Mouse (Mus musculus) CH12.LX (cell line): ENCODE measurements around the gene Hemgn. TPM values are rescaled to one million over a fixed set of nuclear protein-coding genes. Genes with fewer than 3 reads are reported as not detected.

Source experiments
- DNase-seq: peaks from one replicate; pipeline ENCODE4 v3.0.0-alpha.2; 2013; ENCODE audit errors: extremely low read depth
- H3K27ac ChIP-seq: 2 replicates; pipeline ENCODE4 v1.5.1; 2012; ENCODE audit warnings: low read depth, mild to moderate bottlenecking, control low read depth, moderate library complexity; ENCODE audit not compliant: insufficient read depth
- H3K27me3 ChIP-seq: replicated peaks from 2 replicates; pipeline ENCODE3; 2012; ENCODE audit warnings: inconsistent platforms
- H3K36me3 ChIP-seq, 2 experiments: replicated peaks in 1 of 2; 2 replicates each; pipeline versions ENCODE3 to v1.6.1; 2012; ENCODE audit warnings: inconsistent platforms in 1 of 2, low read length in 1 of 2, mild to moderate bottlenecking in 1 of 2, mixed read lengths in 1 of 2, moderate library complexity in 1 of 2; ENCODE audit not compliant: control insufficient read depth in 1 of 2, insufficient read depth in 1 of 2
- H3K4me1 ChIP-seq, 2 experiments: 2 replicates each; pipeline ENCODE4 v1.6.1; 2012; ENCODE audit warnings: inconsistent platforms in 1 of 2, moderate library complexity in 1 of 2; ENCODE audit not compliant: insufficient read depth in 2 of 2, control insufficient read depth in 1 of 2
- H3K4me2 ChIP-seq: 2 replicates; pipeline ENCODE4 v1.6.1; 2012; ENCODE audit warnings: low read depth, mild to moderate bottlenecking, control low read depth; ENCODE audit not compliant: poor library complexity, insufficient read depth, severe bottlenecking
- H3K4me3 ChIP-seq, 3 experiments: fragments of 150-350 bp in 1 of 3; sonication (generic) in 1 of 3; replicated peaks in 1 of 3; 2 replicates each; pipeline versions ENCODE3 to v1.5.1; 2011 to 2012; ENCODE audit warnings: low read depth in 2 of 3, low read length in 2 of 3, mild to moderate bottlenecking in 2 of 3, moderate library complexity in 2 of 3, control low read depth in 1 of 3, improper control_type of control experiment in 1 of 3, inconsistent platforms in 1 of 3, mixed read lengths in 1 of 3; ENCODE audit not compliant: poor library complexity in 1 of 3
- H3K79me2 ChIP-seq: replicated peaks from 2 replicates; pipeline ENCODE4 v1.6.1; 2012; ENCODE audit warnings: mild to moderate bottlenecking, moderate library complexity; ENCODE audit not compliant: control insufficient read depth, poor library complexity, insufficient read depth, severe bottlenecking; ENCODE audit errors: extremely low read depth
- H3K9ac ChIP-seq: 2 replicates; pipeline ENCODE4 v1.6.1; 2012; ENCODE audit warnings: low read depth, mild to moderate bottlenecking, control low read depth, moderate library complexity; ENCODE audit not compliant: insufficient read depth
- H3K9me3 ChIP-seq: replicated peaks from 2 replicates; pipeline ENCODE3; 2012; ENCODE audit warnings: low read length, inconsistent platforms, mixed read lengths
- BHLHE40 ChIP-seq: IDR thresholded peaks from 2 replicates; pipeline ENCODE4 v1.6.1; 2011; ENCODE audit warnings: mild to moderate bottlenecking, low read depth, low read length, improper control_type of control experiment
- CHD1 ChIP-seq: IDR thresholded peaks from 2 replicates; pipeline ENCODE4 v1.6.1; 2012; ENCODE audit warnings: low read depth, low read length, improper control_type of control experiment, inconsistent platforms
- CHD2 ChIP-seq: IDR thresholded peaks from 2 replicates; pipeline ENCODE4 v1.6.1; 2011; ENCODE audit warnings: low read length, improper control_type of control experiment
- CTCF ChIP-seq, 2 experiments: IDR thresholded peaks in 1 of 2; conservative IDR thresholded peaks in 1 of 2; 2 replicates each; pipeline ENCODE4 v1.5.1; 2011 to 2012; ENCODE audit warnings: low read depth in 2 of 2, low read length in 2 of 2, improper control_type of control experiment in 1 of 2, inconsistent platforms in 1 of 2, mild to moderate bottlenecking in 1 of 2, moderate library complexity in 1 of 2
- ETS1 ChIP-seq: conservative IDR thresholded peaks from 2 replicates; pipeline ENCODE4 v1.6.1; 2012; ENCODE audit warnings: low read depth, mild to moderate bottlenecking, inconsistent platforms, low read length, improper control_type of control experiment, moderate library complexity
- JUND ChIP-seq: conservative IDR thresholded peaks from 2 replicates; pipeline ENCODE4 v1.6.1; 2011; ENCODE audit warnings: low read depth, low read length, improper control_type of control experiment
- KAT2A ChIP-seq: IDR thresholded peaks from 2 replicates; pipeline ENCODE4 v1.6.1; 2012; ENCODE audit warnings: low read length, improper control_type of control experiment, inconsistent platforms; ENCODE audit not compliant: insufficient replicate concordance
- MAFK ChIP-seq: IDR thresholded peaks from 2 replicates; pipeline ENCODE4 v1.6.1; 2011; ENCODE audit warnings: low read length, improper control_type of control experiment; ENCODE audit not compliant: insufficient replicate concordance
- MAX ChIP-seq: IDR thresholded peaks from 2 replicates; pipeline ENCODE4 v1.6.1; 2011; ENCODE audit warnings: low read length, improper control_type of control experiment
- MAZ ChIP-seq: IDR thresholded peaks from 2 replicates; pipeline ENCODE4 v1.6.1; 2012; ENCODE audit warnings: low read depth, mild to moderate bottlenecking, inconsistent platforms, low read length, improper control_type of control experiment, moderate library complexity
- MEF2A ChIP-seq: IDR thresholded peaks from 2 replicates; pipeline ENCODE4 v1.6.1; 2014; ENCODE audit warnings: low read depth, mild to moderate bottlenecking, inconsistent platforms, low read length, improper control_type of control experiment, borderline replicate concordance
- NELFE ChIP-seq: IDR thresholded peaks from 2 replicates; pipeline ENCODE4 v1.6.1; 2011; ENCODE audit warnings: low read depth, low read length, improper control_type of control experiment
- PAX5 ChIP-seq: IDR thresholded peaks from 2 replicates; pipeline ENCODE4 v1.6.1; 2012; ENCODE audit warnings: low read length, inconsistent platforms, mixed read lengths
- POLR2A ChIP-seq: IDR thresholded peaks from 2 replicates; pipeline ENCODE4 v1.6.1; 2011; ENCODE audit warnings: low read depth, mild to moderate bottlenecking, improper control_type of control experiment, low read length
- RAD21 ChIP-seq: IDR thresholded peaks from 2 replicates; pipeline ENCODE4 v1.6.1; 2011; ENCODE audit warnings: low read depth, mild to moderate bottlenecking, low read length, improper control_type of control experiment, moderate library complexity
- SIN3A ChIP-seq: IDR thresholded peaks from 2 replicates; pipeline ENCODE4 v1.6.1; 2012; ENCODE audit warnings: low read length, improper control_type of control experiment, inconsistent platforms
- SMC3 ChIP-seq: IDR thresholded peaks from 2 replicates; pipeline ENCODE4 v1.6.1; 2011; ENCODE audit warnings: low read depth, low read length, improper control_type of control experiment
- TBP ChIP-seq: conservative IDR thresholded peaks from 2 replicates; pipeline ENCODE4 v1.6.1; 2011; ENCODE audit warnings: low read depth, low read length, improper control_type of control experiment
- UBTF ChIP-seq: IDR thresholded peaks from 2 replicates; pipeline ENCODE4 v1.6.1; 2012; ENCODE audit warnings: low read depth, mild to moderate bottlenecking, inconsistent platforms, low read length, improper control_type of control experiment, moderate library complexity
- USF1 ChIP-seq: IDR thresholded peaks from 2 replicates; pipeline ENCODE4 v1.6.1; 2014; ENCODE audit warnings: low read depth, mild to moderate bottlenecking, inconsistent platforms, low read length, improper control_type of control experiment
- USF2 ChIP-seq: conservative IDR thresholded peaks from 2 replicates; pipeline ENCODE4 v1.6.1; 2011; ENCODE audit warnings: low read depth, low read length, improper control_type of control experiment
- ZC3H11A ChIP-seq: IDR thresholded peaks from 2 replicates; pipeline ENCODE4 v1.6.1; 2012; ENCODE audit warnings: low read depth, mild to moderate bottlenecking, inconsistent platforms, low read length, improper control_type of control experiment
- ZKSCAN1 ChIP-seq: IDR thresholded peaks from 2 replicates; pipeline ENCODE4 v1.6.1; 2012; ENCODE audit warnings: low read depth, inconsistent platforms, low read length, improper control_type of control experiment, borderline replicate concordance
- ZMIZ1 ChIP-seq: IDR thresholded peaks from 2 replicates; pipeline ENCODE4 v1.6.1; 2012; ENCODE audit warnings: low read depth, mild to moderate bottlenecking, inconsistent platforms, low read length, improper control_type of control experiment
- ZNF384 ChIP-seq: IDR thresholded peaks from 2 replicates; pipeline ENCODE4 v1.6.1; 2012; ENCODE audit warnings: low read depth, low read length, improper control_type of control experiment, inconsistent platforms
- dilution Hi-C: fragments of 300-500 bp; cut with MboI; formaldehyde crosslinking; loops from 2 replicates; pipeline ENCODE4 v1.14.3; 2020; ENCODE audit warnings: low sequenced_read_pairs; ENCODE audit not compliant: extremely low pct_unique_long_range_greater_than_20kb, extremely low pct_ligation_motif_present
- in situ Hi-C: fragments of 300-500 bp; cut with MboI; formaldehyde crosslinking; loops from 3 replicates; pipeline ENCODE4 v1.14.3; 2019; ENCODE audit warnings: low sequenced_read_pairs, low pct_ligation_motif_present, low pct_unique_long_range_greater_than_20kb, mixed read lengths
- polyA plus RNA-seq: library from polyadenylated mRNA; unstranded; fragments of >175 nt; gene quantifications from 2 replicates; pipeline ENCODE4 v1.2.1, GENCODE M21; 2012; ENCODE audit warnings: low read depth; ENCODE audit not compliant: insufficient read length
- total RNA-seq, 2 experiments: library from RNA; depleted of rRNA; stranded (reverse); fragments of 300-350 nt in 1 of 2; fragments of >200 nt in 1 of 2; gene quantifications; 2 replicates each; pipeline ENCODE4 v1.2.3; 2012 to 2014

The Hemgn gene
- total and polyA plus RNA-seq, 3 experiments = not detected

DNA sequence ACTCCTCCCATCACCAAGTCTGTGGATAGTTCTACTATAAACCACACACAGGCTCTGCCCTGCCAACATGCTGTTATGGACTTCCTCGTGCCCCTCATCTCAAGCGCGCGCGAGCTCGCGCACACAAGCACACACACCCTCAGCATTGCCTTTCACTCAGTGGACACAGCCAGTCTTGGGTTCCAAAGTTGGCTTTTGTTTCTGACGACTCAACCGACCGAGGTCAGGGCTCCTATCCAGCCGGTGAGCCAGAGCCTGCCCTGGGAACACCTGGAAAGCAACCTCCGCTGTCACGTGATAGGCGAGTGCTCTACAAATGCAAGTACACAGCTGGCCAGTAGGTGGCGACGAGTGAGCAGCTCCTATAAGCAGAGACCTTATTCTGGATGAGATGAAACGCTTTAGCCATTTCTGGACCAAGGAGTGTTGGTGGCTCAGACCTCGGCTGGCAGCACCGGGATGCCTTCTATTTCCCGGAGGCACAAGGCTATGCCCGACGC lies 38.4 kb downstream of the Hemgn start (continued):
- TF ChIP-seq CHD2 = no peak
- TF ChIP-seq CTCF (conservative IDR thresholded peaks at IDR 0.05 in 1 of 2, IDR thresholded peaks at IDR 0.05 in 1 of 2; ENCODE audit: low read depth in 2 of 2, low read length in 2 of 2) = peak; percentile 70 to 80
- no peak for TF ChIP-seq PAX5
- TF ChIP-seq ZMIZ1 = no peak
- no peak for TF ChIP-seq ETS1
- no peak for TF ChIP-seq MEF2A
- no peak for TF ChIP-seq ZC3H11A
- TF ChIP-seq MAZ = no peak
- TF ChIP-seq MAFK = no peak
- TF ChIP-seq NELFE = no peak; the same call in 1 of the 2 replicates
- no peak for TF ChIP-seq CHD1
- peak; percentile 62 for TF ChIP-seq SMC3
- peak; percentile 89 for TF ChIP-seq BHLHE40
- no peak for TF ChIP-seq POLR2A
- TF ChIP-seq, all 38 proteins: peak for 7

DNA sequence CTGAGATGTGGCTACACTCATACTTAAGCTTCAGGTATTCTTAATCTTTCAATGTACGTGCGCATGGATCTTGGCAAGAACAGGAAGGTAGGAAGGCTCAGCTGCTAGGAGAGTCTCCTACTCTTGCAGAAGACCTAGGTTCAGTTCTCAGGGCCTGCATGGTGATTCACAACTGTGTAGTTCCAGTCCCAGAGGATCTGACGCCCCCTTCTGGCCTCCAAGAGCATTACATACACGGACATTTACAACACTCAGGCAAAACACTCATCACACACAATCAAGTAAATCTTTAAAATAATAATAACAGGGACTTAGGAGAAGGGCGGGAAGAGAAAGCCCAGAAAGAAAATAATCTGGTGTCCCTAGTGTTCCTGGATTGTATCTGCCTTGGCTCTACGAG lies 38.9 kb downstream of the Hemgn start:
- H3K4me1 ChIP-seq = peaks cover 0 to 11% of the 10 kb centered on the region in 2 experiments; a peak in 1 of 4 replicates

DNA sequence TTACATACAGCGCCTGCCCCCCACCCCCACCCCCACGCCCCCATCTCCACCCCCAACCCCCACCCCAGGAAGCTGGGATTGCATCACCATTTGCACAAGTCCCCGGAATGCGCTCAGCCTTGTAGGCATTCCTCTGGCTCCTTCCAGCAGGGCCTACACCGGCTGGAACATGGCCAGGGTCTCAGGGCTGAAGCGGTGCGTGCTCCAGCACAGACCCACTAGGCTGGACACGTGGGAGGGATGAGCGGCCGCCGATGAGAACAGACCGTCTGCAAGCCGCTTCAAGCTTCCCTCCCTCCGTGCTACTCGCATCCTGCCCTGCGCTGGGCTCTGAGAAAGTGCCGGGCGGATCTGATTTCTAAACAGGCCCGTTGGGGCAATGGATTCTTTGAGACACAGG lies 42.3 kb downstream of the Hemgn start:
- H3K4me2 ChIP-seq = no peak overlapping the region
- H3K36me3 ChIP-seq = peaks cover 9 to 16% of the 10 kb centered on the region in 2 experiments
- H3K9me3 ChIP-seq = no peaks in the 10 kb centered on the region
- H3K79me2 ChIP-seq = no peaks in the 10 kb centered on the region
- no peak overlapping the region for H3K9ac ChIP-seq
- H3K27ac ChIP-seq = no peak overlapping the region
- in situ Hi-C loops = no loop called here
- H3K4me3 ChIP-seq = no peak overlapping the region
- no peaks in the 10 kb centered on the region for H3K27me3 ChIP-seq
- no peak for TF ChIP-seq SMC3
- TF ChIP-seq CHD1 = no peak
- no peak for TF ChIP-seq USF1
- no peak for TF ChIP-seq RAD21
- TF ChIP-seq POLR2A = no peak
- no peak for TF ChIP-seq BHLHE40
- no peak for TF ChIP-seq ZKSCAN1
- TF ChIP-seq PAX5 = no peak
- TF ChIP-seq MAX = no peak
- TF ChIP-seq MEF2A = no peak
- TF ChIP-seq TBP = no peak
- TF ChIP-seq UBTF = no peak
- no peak for TF ChIP-seq USF2
- TF ChIP-seq JUND = no peak
- no peak for TF ChIP-seq ZNF384
- TF ChIP-seq ZC3H11A = no peak
- no peak for TF ChIP-seq SIN3A
- no peak for TF ChIP-seq KAT2A
- no peak for TF ChIP-seq ZMIZ1
- H3K4me1 ChIP-seq = peaks cover 0 to 11% of the 10 kb centered on the region in 2 experiments; a peak in 1 of 4 replicates
- no peak for DNase-seq
- dilution Hi-C loops = no loop called here

More for the DNA sequence above, 38.9 kb downstream of the Hemgn start:
- in situ Hi-C loops = no loop called here
- Histone ChIP-seq H3K27ac (no peak overlapping the region), H3K79me2 (no peaks in the 10 kb centered on the region), H3K4me2 (no peak overlapping the region), H3K36me3 (peaks cover 24 to 49% of the 10 kb centered on the region in 2 experiments), H3K9ac (no peak overlapping the region), H3K9me3 (no peaks in the 10 kb centered on the region), H3K27me3 (no peaks in the 10 kb centered on the region), H3K4me3 (no peak overlapping the region)
- dilution Hi-C loops = no loop called here
- TF ChIP-seq TBP (no peak), MEF2A (no peak), RAD21 (peak; percentile 34), SMC3 (peak; percentile 43; the same call in 1 of the 2 replicates), CTCF (conservative IDR thresholded peaks at IDR 0.05 in 1 of 2, IDR thresholded peaks at IDR 0.05 in 1 of 2; ENCODE audit: low read depth in 2 of 2, low read length in 2 of 2) (peak; percentile 38 to 64), UBTF (no peak)
- TF ChIP-seq, all 38 proteins: peak for 3
- no peak for DNase-seq
